Mouse (Mus musculus) heart, adult 2 months (tissue): ENCODE data around the gene Fer. TPM values are rescaled to one million over a fixed set of nuclear protein-coding genes. Genes with fewer than 3 reads are reported as not detected.

Experiments used
- DNase-seq, 2 experiments: peaks; one replicate each; pipeline ENCODE4 v3.0.0; 2021
- H3K27ac ChIP-seq: fragments of 200-600 bp; 2 replicates; pipeline ENCODE4 v1.8.1; 2022
- H3K27me3 ChIP-seq: fragments of 200-500 bp; 2 replicates; pipeline ENCODE4 v1.6.1; 2012; ENCODE audit warnings: mild to moderate bottlenecking, low read length, inconsistent platforms, mixed read lengths; ENCODE audit not compliant: control insufficient read depth, insufficient read depth
- H3K36me3 ChIP-seq: fragments of 200-500 bp; 2 replicates; pipeline ENCODE4 v1.6.1; 2012; ENCODE audit warnings: low read length, inconsistent platforms; ENCODE audit not compliant: control insufficient read depth, insufficient read depth
- H3K4me1 ChIP-seq: fragments of 200-500 bp; 2 replicates; pipeline ENCODE4 v1.6.1; 2011; ENCODE audit warnings: low read length; ENCODE audit not compliant: control insufficient read depth, insufficient read depth
- H3K4me3 ChIP-seq: fragments of 200-600 bp; 2 replicates; pipeline ENCODE4 v1.8.1; 2022
- H3K79me2 ChIP-seq: fragments of 200-500 bp; replicated peaks from 2 replicates; pipeline ENCODE4 v1.6.1; 2012; ENCODE audit warnings: mild to moderate bottlenecking, inconsistent platforms, low read length, moderate library complexity, mixed read lengths; ENCODE audit not compliant: control insufficient read depth, insufficient read depth
- H3K9ac ChIP-seq: fragments of 200-500 bp; 2 replicates; pipeline ENCODE4 v1.6.1; 2012; ENCODE audit warnings: low read depth, mild to moderate bottlenecking, control low read depth, inconsistent platforms, low read length, mixed read lengths
- CTCF ChIP-seq: fragments of 200-600 bp; IDR thresholded peaks from 2 replicates; pipeline ENCODE4 v1.8.1; 2022; ENCODE audit warnings: antibody characterized with exemption, mild to moderate bottlenecking, moderate library complexity
- EP300 ChIP-seq: fragments of 200-500 bp; IDR thresholded peaks from 2 replicates; pipeline ENCODE4 v1.6.1; 2011; ENCODE audit warnings: low read depth, low read length, control low read depth; ENCODE audit not compliant: insufficient read depth
- POLR2A ChIP-seq: fragments of 200-500 bp; IDR thresholded peaks from 2 replicates; pipeline ENCODE4 v1.6.1; 2011; ENCODE audit warnings: mild to moderate bottlenecking, low read depth, low read length, control low read depth; ENCODE audit not compliant: insufficient read depth
- WGBS: fragments of 180-500 bp; shearing (Covaris S2); methylation state at CpG from one replicate; pipeline ENCODE4 v1.1.7; 2018; 5-methylcytosine and 5-hydroxymethylcytosine counted together
- intact Hi-C: fragments of 180-260 bp; cut with DNase I; formaldehyde crosslinking; loops from one replicate; pipeline ENCODE4 v1.15.1; 2025
- polyA plus RNA-seq: library from polyadenylated mRNA; depleted of rRNA; stranded (reverse); fragments of >200 nt; gene quantifications from 2 replicates; pipeline ENCODE4 v1.2.3, GENCODE M21; 2012
- total RNA-seq, 2 experiments: library from RNA; stranded (reverse); gene quantifications; 2 replicates each; pipeline ENCODE4 v1.2.3; 2021

Fer gene
- total and polyA plus RNA-seq, 3 experiments: 3.9 to 19.8 (median 19.4) TPM

DNA sequence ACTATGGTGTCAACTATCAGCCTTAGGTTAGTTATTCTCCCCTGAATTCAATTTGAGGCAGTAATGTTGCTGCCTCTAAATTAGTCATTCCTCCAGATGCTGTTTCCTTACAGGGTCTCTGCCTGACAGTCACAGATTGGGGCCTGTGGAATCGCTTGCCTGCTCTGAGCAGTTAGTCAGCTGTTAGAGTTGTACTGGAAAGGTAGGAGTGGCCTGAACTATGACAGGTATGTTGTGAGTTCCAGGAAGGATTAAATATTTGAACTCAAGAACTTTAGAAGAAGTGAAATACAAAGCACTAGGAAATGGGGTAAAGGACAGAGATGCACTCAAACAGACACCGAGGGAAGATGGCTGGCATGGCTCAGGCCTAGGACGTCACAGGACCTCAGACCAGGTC lies 233.9 kb downstream of the Fer start:
- Histone ChIP-seq H3K27me3 (no peaks in the 10 kb centered on the region), H3K4me1 (peaks cover 8% of the 10 kb centered on the region), H3K79me2 (no peaks in the 10 kb centered on the region), H3K4me3 (no peak overlapping the region), H3K9ac (no peak overlapping the region), H3K27ac (no peak overlapping the region), H3K36me3 (no peaks in the 10 kb centered on the region)
- intact Hi-C loops: no loop called here
- DNase-seq: no peak
- WGBS: 95% methylated on average over 3 of the region's 3 CpGs
- TF ChIP-seq EP300 (no peak), CTCF (no peak), POLR2A (no peak)

DNA sequence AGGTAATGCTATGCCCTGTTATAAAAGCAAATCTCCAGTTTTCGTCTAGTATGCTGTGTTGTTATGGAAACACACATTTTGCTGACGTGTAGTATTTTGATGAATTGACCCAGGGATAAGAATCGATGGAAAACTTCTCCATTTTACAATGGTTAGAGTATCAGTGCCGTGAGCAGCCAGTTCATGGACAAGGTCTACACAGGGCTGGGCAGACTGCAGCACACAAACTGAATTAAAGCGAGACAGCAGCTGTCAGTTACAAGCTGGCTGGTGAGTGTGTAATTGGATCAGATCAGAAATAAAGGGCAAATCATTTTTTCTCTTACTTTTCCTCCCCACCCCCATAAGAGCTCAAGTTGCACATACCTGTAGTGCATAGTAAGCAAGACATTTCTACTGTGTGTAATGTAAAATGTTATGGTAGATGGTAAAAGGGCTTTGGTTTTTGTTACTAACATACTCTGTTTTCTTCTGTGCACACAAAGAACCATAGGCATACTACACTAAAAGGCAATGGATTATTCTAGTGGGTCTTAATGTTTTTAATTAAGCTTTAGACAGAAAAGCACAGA lies 235.0 kb downstream of the Fer start:
- H3K79me2 ChIP-seq: no peaks in the 10 kb centered on the region
- TF ChIP-seq CTCF: no peak
- no peak for TF ChIP-seq POLR2A
- no peak for TF ChIP-seq EP300
- H3K9ac ChIP-seq: no peak overlapping the region
- no peak for DNase-seq
- intact Hi-C loops: no loop called here
- H3K27ac ChIP-seq: no peak overlapping the region
- no peak overlapping the region for H3K4me3 ChIP-seq
- WGBS: 90% methylated on average over 5 of the region's 5 CpGs
- H3K27me3 ChIP-seq: no peaks in the 10 kb centered on the region
- H3K4me1 ChIP-seq: peaks cover 7% of the 10 kb centered on the region
- H3K36me3 ChIP-seq: no peaks in the 10 kb centered on the region

DNA sequence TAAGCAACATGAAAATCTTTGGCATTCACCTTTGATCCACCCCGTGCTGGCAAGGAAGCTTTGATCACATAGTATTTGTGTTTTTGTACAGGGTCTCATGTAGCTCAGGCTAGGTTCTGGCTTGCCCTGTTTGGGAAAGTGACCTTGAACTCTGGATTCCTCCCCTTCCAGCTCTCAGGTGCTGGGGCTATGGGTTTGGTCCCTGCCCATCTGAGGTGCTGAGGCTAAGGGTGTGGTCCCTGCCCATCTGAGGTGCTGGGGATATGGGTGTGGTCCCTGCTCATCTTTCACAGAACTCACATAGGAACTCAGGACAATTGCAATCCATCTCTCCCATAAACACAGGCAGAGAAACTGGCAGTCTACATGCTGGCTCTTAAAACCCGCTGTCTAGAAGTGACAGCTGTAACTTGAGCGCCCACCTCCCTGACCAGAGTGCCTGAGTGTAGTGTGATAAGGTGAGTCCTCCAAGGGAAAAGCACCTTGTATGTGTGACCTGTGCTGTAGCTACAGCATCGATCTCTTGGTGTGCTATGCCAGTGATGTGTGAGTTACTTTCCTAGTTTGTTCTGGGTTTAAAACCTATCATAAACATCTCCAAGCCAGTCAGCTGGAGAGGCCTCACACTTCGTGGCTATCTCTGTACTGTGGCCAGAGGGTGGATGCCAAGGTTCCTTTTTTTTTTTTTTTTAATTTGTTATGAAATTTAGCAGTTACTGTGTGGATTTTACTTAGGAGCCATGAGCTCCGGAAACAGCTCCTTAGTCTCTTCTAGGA lies 236.7 kb downstream of the Fer start:
- Histone ChIP-seq H3K4me1 (peaks cover 7% of the 10 kb centered on the region), H3K79me2 (no peaks in the 10 kb centered on the region), H3K36me3 (no peaks in the 10 kb centered on the region), H3K9ac (peak overlapping the region; percentile 15), H3K27ac (peak overlapping the region; percentile 76), H3K27me3 (no peaks in the 10 kb centered on the region), H3K4me3 (no peak overlapping the region)
- TF ChIP-seq CTCF (no peak), EP300 (no peak), POLR2A (no peak)
- peak; percentile 21 to 31 for DNase-seq
- WGBS: 55% methylated on average over 6 of the region's 6 CpGs
- intact Hi-C loops: no loop called here

DNA sequence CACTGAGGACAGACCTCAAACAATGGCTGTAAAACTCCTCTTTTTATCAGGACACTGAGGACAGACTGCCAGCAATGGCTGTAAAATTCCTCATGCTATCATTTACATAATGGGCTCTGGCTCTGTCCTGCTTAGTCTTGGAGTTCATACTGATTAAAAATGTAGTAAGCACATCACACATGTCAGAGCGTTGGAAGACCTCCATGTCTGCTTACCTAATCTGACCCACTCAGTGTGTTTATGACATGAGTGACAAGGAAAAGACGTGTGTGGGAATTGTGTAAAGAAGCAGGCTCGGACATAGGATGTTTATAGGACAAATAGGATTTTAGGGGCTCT lies 237.3 kb downstream of the Fer start:
- peak in 1 of 2 experiments; percentile 50 for DNase-seq
- Histone ChIP-seq H3K4me1 (peaks cover 7% of the 10 kb centered on the region), H3K9ac (no peak overlapping the region), H3K27me3 (no peaks in the 10 kb centered on the region), H3K36me3 (no peaks in the 10 kb centered on the region), H3K27ac (peak overlapping the region; percentile 76), H3K4me3 (no peak overlapping the region), H3K79me2 (no peaks in the 10 kb centered on the region)
- TF ChIP-seq CTCF (no peak), POLR2A (no peak), EP300 (no peak)
- WGBS: 43% methylated on average over 3 of the region's 3 CpGs
- intact Hi-C loops: no loop called here

DNA sequence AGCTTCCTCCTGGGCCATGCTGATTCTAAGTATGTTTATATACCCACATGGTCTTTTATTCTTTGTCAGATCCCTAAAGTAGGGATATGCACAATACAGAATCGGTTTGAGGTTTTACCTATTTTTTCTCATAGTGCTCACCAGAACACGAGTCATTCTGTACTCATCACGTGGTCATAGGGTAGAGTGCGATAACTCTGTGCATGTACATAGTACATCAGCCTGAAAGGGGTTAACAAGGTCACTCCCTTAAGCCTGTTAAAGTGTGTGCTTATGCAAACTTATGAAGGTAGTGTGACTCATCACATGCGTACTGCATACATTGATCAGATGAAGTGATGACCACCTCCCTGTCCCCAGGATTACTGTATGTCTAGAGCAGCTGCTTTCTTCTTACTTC lies 245.9 kb downstream of the Fer start:
- intact Hi-C loops: no loop called here
- TF ChIP-seq POLR2A: no peak
- TF ChIP-seq CTCF: no peak
- no peak for TF ChIP-seq EP300
- H3K9ac ChIP-seq: no peak overlapping the region
- no peak for DNase-seq
- no peaks in the 10 kb centered on the region for H3K27me3 ChIP-seq
- no peak overlapping the region for H3K27ac ChIP-seq
- no peak overlapping the region for H3K4me3 ChIP-seq
- WGBS: 93% methylated on average over 5 of the region's 5 CpGs
- peaks cover 2% of the 10 kb centered on the region for H3K4me1 ChIP-seq
- no peaks in the 10 kb centered on the region for H3K79me2 ChIP-seq
- no peaks in the 10 kb centered on the region for H3K36me3 ChIP-seq

DNA sequence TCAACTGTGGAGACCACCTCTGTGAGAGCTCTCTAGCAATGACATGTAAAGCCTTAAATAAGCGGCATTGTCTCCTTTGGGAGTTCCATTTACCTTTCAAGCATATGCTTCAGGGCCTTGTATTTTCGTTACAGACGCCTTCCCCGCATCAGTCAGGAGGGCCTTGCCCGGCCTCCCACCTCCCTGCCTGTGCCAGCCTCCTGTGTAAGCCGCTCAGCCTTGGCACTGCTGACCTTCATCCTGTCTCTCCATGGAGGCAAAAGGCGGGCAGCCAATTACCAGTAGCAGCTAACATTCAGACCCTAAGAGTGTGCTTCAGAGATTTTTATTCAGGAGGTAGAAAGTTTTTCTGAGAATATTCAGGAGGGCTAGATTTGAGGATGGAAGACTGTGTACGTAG lies 247.0 kb downstream of the Fer start:
- no peaks in the 10 kb centered on the region for H3K36me3 ChIP-seq
- H3K4me1 ChIP-seq: peaks cover 2% of the 10 kb centered on the region
- H3K9ac ChIP-seq: no peak overlapping the region
- intact Hi-C loops: no loop called here
- no peak for DNase-seq
- no peaks in the 10 kb centered on the region for H3K27me3 ChIP-seq
- H3K4me3 ChIP-seq: no peak overlapping the region
- no peaks in the 10 kb centered on the region for H3K79me2 ChIP-seq
- no peak overlapping the region for H3K27ac ChIP-seq
- no peak for TF ChIP-seq POLR2A
- TF ChIP-seq CTCF: no peak
- no peak for TF ChIP-seq EP300
- WGBS: 86% methylated on average over 8 of the region's 8 CpGs
